Mouse (Mus musculus): ENCODE data around the gene Ralgapa2. TPM values are rescaled to one million over a fixed set of nuclear protein-coding genes. Genes with fewer than 3 reads are reported as not detected.

Ralgapa2 gene
- polyA plus RNA-seq, 1 experiment from 2014 or later: 7.8 TPM

DNA sequence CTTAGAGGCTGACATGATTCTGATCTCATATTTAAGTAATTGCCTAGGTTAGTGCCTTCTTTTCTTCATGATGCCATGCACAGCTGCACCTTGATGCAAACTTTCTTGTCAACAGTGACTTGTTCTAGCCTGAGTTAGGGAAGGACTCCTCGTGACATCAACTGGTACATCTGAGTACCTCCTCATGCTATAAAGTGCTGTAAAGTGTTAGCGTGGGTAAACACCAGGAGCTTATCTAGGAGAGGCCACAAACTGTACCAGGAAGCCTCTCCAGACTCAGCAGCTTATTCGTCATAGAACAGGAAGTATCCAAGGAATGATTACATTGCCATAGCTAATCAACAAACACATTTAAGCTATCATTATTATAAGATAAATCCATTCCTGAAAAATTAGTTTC, 23.9 kb downstream of the Ralgapa2 start:
- H3K27ac ChIP-seq (ENCODE audit: low read length): no peak overlapping the region
- ATAC-seq: peak; percentile 92
- WGBS: 55% methylated on average over 3 of the region's 3 CpGs

DNA sequence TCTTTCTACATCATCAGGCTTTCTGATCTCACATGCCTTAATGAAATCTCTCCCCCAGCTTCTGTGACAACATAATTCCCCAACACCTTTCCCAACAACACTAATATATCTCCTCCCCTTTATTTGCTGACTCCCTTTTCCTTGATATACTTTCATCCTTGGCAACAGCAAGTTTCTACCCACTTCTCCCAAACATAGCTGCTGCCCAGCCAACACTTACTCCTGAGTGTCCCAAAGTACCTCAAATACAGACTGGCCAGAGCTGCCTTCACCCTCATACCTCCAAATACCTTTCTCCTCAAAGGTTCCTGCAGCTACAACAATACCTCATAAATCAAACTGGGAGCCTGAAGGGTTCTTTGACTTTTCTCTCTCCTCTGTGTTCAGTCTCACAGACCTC, 29.3 kb downstream of the Ralgapa2 start:
- peaks cover 4% of the 10 kb centered on the region; the same call in 1 of the 2 replicates for H3K36me3 ChIP-seq (ENCODE audit: control insufficient read depth, insufficient read depth, low read length)
- no peak for ATAC-seq
- no peak overlapping the region for H3K27ac ChIP-seq (ENCODE audit: low read length)
- H3K4me2 ChIP-seq (ENCODE audit: low read depth, low read length): no peak overlapping the region
- no peaks in the 10 kb centered on the region for H3K9me3 ChIP-seq (ENCODE audit: control insufficient read depth, low read length)
- no peaks in the 10 kb centered on the region for H3K27me3 ChIP-seq (replicated peaks; ENCODE audit: control insufficient read depth, insufficient read depth, low read length)
- H3K9ac ChIP-seq (ENCODE audit: low read depth, low read length): no peak overlapping the region
- 0 out of 2 replicates have a peak, but pooled peaks cover 13% of the 10 kb centered on the region for H3K4me1 ChIP-seq (ENCODE audit: control insufficient read depth, insufficient read depth, low read length)
- no peak overlapping the region for H3K4me3 ChIP-seq (ENCODE audit: low read length)

More for the DNA sequence above, 23.9 kb downstream of the Ralgapa2 start:
- no peaks in the 10 kb centered on the region for H3K9me3 ChIP-seq (ENCODE audit: control insufficient read depth, low read length)
- H3K4me3 ChIP-seq (ENCODE audit: low read length): no peak overlapping the region
- H3K27me3 ChIP-seq (replicated peaks; ENCODE audit: control insufficient read depth, insufficient read depth, low read length): no peaks in the 10 kb centered on the region
- H3K4me1 ChIP-seq (ENCODE audit: control insufficient read depth, insufficient read depth, low read length): 0 out of 2 replicates have a peak, but pooled peaks cover 13% of the 10 kb centered on the region
- H3K4me2 ChIP-seq (ENCODE audit: low read depth, low read length): no peak overlapping the region
- no peak overlapping the region for H3K9ac ChIP-seq (ENCODE audit: low read depth, low read length)
- H3K36me3 ChIP-seq (ENCODE audit: control insufficient read depth, insufficient read depth, low read length): 0 out of 2 replicates have a peak, but pooled peaks cover 4% of the 10 kb centered on the region

DNA sequence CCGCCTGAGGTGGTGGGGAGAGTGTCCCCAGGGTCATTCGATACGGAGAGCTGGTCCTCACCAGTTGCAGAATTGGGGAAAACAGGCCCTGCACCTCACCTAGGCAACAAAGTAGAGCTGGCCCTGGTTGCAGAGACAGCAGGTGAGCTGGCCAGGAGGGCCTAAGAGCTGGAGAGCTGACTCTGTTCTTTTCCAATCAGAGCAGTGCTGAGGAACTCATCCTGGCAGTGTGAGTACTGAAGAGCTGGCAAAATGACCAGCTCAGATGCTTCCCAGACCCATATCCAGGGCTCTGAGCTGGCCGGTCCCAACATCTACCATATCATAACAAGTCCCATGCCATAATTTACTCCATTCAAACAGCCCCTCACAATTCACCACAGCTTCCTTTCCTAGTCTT, 34.7 kb downstream of the Ralgapa2 start:
- no peaks in the 10 kb centered on the region; the same call in 1 of the 2 replicates for H3K36me3 ChIP-seq (ENCODE audit: control insufficient read depth, insufficient read depth, low read length)
- ATAC-seq: no peak
- H3K4me2 ChIP-seq (ENCODE audit: low read depth, low read length): no peak overlapping the region
- WGBS: 95% methylated on average over 4 of the region's 4 CpGs
- H3K9ac ChIP-seq (ENCODE audit: low read depth, low read length): no peak overlapping the region
- no peak overlapping the region for H3K4me3 ChIP-seq (ENCODE audit: low read length)
- no peaks in the 10 kb centered on the region for H3K4me1 ChIP-seq (ENCODE audit: control insufficient read depth, insufficient read depth, low read length)
- H3K27ac ChIP-seq (ENCODE audit: low read length): no peak overlapping the region
- no peaks in the 10 kb centered on the region for H3K27me3 ChIP-seq (replicated peaks; ENCODE audit: control insufficient read depth, insufficient read depth, low read length)
- no peaks in the 10 kb centered on the region for H3K9me3 ChIP-seq (ENCODE audit: control insufficient read depth, low read length)

DNA sequence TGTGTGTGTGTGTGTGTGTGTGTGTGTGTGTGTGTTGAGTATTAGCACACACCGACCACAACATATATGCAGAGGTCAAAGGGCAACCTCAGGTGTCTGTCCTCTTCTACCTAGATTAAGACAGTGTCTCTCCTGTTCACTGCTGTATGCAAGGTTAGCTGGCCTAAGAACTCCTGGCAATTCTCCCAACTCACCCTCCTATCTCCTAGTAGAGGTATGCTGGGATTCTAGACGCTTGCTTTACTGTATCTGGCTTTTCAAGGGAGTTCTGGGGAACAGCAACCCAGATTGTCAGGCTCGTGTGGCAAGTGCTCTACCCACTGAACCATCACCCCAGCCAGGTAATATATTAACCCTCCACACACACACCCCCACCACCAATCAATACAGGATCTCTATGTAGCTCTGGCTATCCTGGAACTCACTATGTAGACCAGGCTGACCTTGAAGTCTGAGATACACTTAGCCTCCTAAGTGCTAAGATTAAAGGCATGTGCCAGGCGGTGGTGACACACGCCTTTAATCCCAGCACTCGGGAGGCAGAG, 35.6 kb downstream of the Ralgapa2 start:
- Histone ChIP-seq H3K9ac (ENCODE audit: low read depth, low read length) (no peak overlapping the region), H3K4me2 (ENCODE audit: low read depth, low read length) (no peak overlapping the region), H3K4me1 (ENCODE audit: control insufficient read depth, insufficient read depth, low read length) (no peaks in the 10 kb centered on the region), H3K9me3 (ENCODE audit: control insufficient read depth, low read length) (no peaks in the 10 kb centered on the region), H3K27me3 (replicated peaks; ENCODE audit: control insufficient read depth, insufficient read depth, low read length) (no peaks in the 10 kb centered on the region), H3K4me3 (ENCODE audit: low read length) (no peak overlapping the region), H3K27ac (ENCODE audit: low read length) (no peak overlapping the region), H3K36me3 (ENCODE audit: control insufficient read depth, insufficient read depth, low read length) (no peaks in the 10 kb centered on the region; the same call in 1 of the 2 replicates)
- no peak; the same call in 1 of the 2 replicates for ATAC-seq
- 84% methylated on average over 6 of the region's 6 CpGs for WGBS

DNA sequence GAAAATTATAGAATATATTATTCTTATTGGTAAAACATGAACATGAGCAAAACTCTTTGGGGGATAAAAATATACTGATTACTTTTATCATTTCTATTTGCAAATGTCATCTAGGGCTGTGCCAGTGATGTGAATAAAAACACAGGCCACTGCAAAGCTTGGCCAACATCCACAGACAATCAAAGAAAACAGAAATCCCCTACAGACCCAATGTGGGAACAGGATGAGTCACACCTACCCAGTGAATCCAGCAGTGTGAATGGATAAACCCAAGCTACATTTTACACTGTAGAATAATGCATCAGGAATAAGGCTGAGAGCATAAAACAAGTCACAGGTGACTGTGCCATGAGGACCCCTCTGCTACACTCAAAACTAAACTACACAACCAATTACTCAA, 36.1 kb downstream of the Ralgapa2 start:
- Histone ChIP-seq H3K4me3 (ENCODE audit: low read length) (no peak overlapping the region), H3K27ac (ENCODE audit: low read length) (no peak overlapping the region), H3K36me3 (ENCODE audit: control insufficient read depth, insufficient read depth, low read length) (no peaks in the 10 kb centered on the region; the same call in 1 of the 2 replicates), H3K27me3 (replicated peaks; ENCODE audit: control insufficient read depth, insufficient read depth, low read length) (no peaks in the 10 kb centered on the region), H3K9ac (ENCODE audit: low read depth, low read length) (no peak overlapping the region), H3K4me2 (ENCODE audit: low read depth, low read length) (no peak overlapping the region), H3K9me3 (ENCODE audit: control insufficient read depth, low read length) (no peaks in the 10 kb centered on the region), H3K4me1 (ENCODE audit: control insufficient read depth, insufficient read depth, low read length) (peaks cover 2% of the 10 kb centered on the region; the same call in 1 of the 2 replicates)
- no peak for ATAC-seq

DNA sequence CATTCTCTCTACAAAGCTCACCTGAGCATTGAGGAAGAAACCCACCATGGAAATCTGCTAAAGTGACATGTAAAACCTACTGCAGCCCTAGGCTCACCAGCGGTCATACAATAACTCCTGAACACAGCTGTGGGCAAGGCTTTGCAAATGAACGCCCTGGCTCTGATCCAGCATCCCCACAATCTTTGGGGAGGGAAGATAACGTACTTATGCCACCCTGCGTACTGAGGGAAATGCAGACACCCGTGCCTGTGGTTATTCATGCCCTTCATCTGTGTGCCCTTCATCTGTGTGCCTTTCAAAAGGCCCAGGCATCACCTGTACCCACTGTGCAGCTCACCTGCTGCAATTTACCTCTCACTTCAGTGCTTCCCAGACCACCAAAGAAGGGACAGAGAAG, 41.2 kb downstream of the Ralgapa2 start:
- ATAC-seq: peak; percentile 32; the same call in 1 of the 2 replicates
- Histone ChIP-seq H3K4me2 (ENCODE audit: low read depth, low read length) (no peak overlapping the region), H3K4me3 (ENCODE audit: low read length) (no peak overlapping the region), H3K27me3 (replicated peaks; ENCODE audit: control insufficient read depth, insufficient read depth, low read length) (no peaks in the 10 kb centered on the region), H3K27ac (ENCODE audit: low read length) (no peak overlapping the region), H3K9me3 (ENCODE audit: control insufficient read depth, low read length) (no peaks in the 10 kb centered on the region), H3K4me1 (ENCODE audit: control insufficient read depth, insufficient read depth, low read length) (peaks cover 5% of the 10 kb centered on the region; the same call in 1 of the 2 replicates), H3K9ac (ENCODE audit: low read depth, low read length) (no peak overlapping the region), H3K36me3 (ENCODE audit: control insufficient read depth, insufficient read depth, low read length) (no peaks in the 10 kb centered on the region)
- WGBS: 55% methylated on average over 5 of the region's 5 CpGs

DNA sequence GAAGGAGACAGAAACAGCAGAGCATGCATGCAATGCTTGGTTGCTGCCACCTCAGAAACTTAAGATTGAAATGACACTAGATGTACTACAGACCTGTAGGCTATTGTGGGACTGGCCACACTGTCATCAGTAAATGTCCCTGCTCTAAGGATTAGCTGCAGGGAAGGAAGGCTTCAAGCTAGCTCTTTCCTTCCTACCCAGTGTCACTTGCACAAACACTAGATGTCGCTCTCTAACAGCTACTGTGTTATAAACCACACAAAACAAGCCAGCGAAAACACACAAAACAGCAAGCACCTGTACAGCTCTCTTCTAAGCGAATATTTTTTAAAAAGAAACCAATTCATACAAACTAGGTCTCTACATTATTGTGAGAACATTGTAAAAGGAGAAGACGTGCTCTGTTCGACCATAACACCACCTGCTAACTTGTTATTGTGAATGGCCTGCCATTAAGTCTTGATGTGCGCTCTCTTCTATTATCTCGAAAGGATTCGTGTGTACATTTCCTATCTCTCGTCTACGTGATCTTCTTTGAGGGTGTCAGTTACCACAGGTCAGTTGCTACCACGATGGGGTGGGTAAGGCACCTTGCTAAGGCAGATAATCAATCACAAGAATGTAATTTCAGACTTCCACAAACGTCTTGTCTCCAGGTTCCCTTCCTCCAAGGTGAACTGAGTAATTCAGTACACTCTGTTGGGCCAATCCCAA, 42.3 kb downstream of the Ralgapa2 start:
- Histone ChIP-seq H3K4me1 (ENCODE audit: control insufficient read depth, insufficient read depth, low read length) (peaks cover 5% of the 10 kb centered on the region; the same call in 1 of the 2 replicates), H3K4me2 (ENCODE audit: low read depth, low read length) (no peak overlapping the region), H3K9ac (ENCODE audit: low read depth, low read length) (no peak overlapping the region), H3K9me3 (ENCODE audit: control insufficient read depth, low read length) (no peaks in the 10 kb centered on the region), H3K27ac (ENCODE audit: low read length) (no peak overlapping the region), H3K4me3 (ENCODE audit: low read length) (no peak overlapping the region), H3K27me3 (replicated peaks; ENCODE audit: control insufficient read depth, insufficient read depth, low read length) (no peaks in the 10 kb centered on the region), H3K36me3 (ENCODE audit: control insufficient read depth, insufficient read depth, low read length) (no peaks in the 10 kb centered on the region)
- 44% methylated on average over 12 of the region's 12 CpGs for WGBS
- peak; percentile 77 for ATAC-seq

DNA sequence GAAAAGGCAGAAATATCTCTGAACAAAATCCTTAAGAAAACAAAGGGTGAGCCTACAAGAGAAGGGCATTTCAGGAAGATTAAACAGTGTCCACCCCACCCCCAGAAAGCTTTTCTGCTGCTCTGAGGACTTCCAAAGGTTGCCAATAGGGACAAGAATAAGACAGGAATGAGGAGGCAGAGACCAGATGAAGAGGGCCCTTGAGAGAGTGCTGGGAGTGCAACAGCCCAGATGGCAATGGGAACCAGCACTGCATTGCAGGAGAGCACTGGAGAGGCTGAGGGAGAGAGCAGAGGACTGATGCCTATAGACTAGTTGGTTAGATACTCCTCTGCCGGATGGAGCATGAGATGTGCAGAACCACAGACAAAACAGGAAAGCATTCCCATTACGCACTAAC, 43.2 kb downstream of the Ralgapa2 start:
- Histone ChIP-seq H3K4me2 (ENCODE audit: low read depth, low read length) (no peak overlapping the region), H3K36me3 (ENCODE audit: control insufficient read depth, insufficient read depth, low read length) (no peaks in the 10 kb centered on the region), H3K9me3 (ENCODE audit: control insufficient read depth, low read length) (no peaks in the 10 kb centered on the region), H3K4me3 (ENCODE audit: low read length) (no peak overlapping the region), H3K27ac (ENCODE audit: low read length) (no peak overlapping the region), H3K4me1 (ENCODE audit: control insufficient read depth, insufficient read depth, low read length) (peaks cover 5% of the 10 kb centered on the region; the same call in 1 of the 2 replicates), H3K27me3 (replicated peaks; ENCODE audit: control insufficient read depth, insufficient read depth, low read length) (no peaks in the 10 kb centered on the region), H3K9ac (ENCODE audit: low read depth, low read length) (no peak overlapping the region)
- no peak for ATAC-seq
- WGBS: 87% methylated on average over 2 of the region's 2 CpGs

DNA sequence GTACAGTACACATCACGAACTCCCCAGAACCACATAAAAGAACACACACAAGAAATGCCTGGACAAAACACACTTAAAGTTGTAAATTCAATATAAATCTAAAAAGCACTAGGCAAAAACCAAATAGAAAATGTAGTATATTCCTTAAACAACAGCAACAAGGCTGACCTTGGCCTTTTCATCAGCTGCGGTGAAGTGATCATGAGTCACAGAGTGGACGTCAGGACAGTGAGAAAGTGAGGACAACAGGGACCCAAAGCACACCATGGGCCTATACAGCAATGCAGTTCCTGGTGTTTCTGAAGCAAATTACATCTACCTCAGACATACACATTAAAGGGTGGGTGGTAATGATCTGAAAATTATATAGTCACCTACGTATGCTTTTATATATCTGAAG, 44.1 kb downstream of the Ralgapa2 start:
- Histone ChIP-seq H3K4me2 (ENCODE audit: low read depth, low read length) (no peak overlapping the region), H3K4me3 (ENCODE audit: low read length) (no peak overlapping the region), H3K9ac (ENCODE audit: low read depth, low read length) (no peak overlapping the region), H3K27ac (ENCODE audit: low read length) (no peak overlapping the region), H3K4me1 (ENCODE audit: control insufficient read depth, insufficient read depth, low read length) (peaks cover 5% of the 10 kb centered on the region; the same call in 1 of the 2 replicates), H3K36me3 (ENCODE audit: control insufficient read depth, insufficient read depth, low read length) (no peaks in the 10 kb centered on the region), H3K27me3 (replicated peaks; ENCODE audit: control insufficient read depth, insufficient read depth, low read length) (no peaks in the 10 kb centered on the region), H3K9me3 (ENCODE audit: control insufficient read depth, low read length) (no peaks in the 10 kb centered on the region)
- no peak for ATAC-seq
- WGBS: 88% methylated on average over 4 of the region's 4 CpGs
